Mouse (Mus musculus): ENCODE measurements at regions not wholly inside any gene's neighbourhood (a gene's known extent, or its start where the extent isn't known, plus 50 kb on each side); places are given as distances from the start of the nearest gene placed in this dataset.
A peak's percentile ranks its signal among the peaks of the same experiment; 100 is the strongest.
"Not testable (repeated sequence)": the region's sequence is repeated elsewhere in the genome, so short reads cannot be mapped to it uniquely, and the experiment has no call there.

DNA sequence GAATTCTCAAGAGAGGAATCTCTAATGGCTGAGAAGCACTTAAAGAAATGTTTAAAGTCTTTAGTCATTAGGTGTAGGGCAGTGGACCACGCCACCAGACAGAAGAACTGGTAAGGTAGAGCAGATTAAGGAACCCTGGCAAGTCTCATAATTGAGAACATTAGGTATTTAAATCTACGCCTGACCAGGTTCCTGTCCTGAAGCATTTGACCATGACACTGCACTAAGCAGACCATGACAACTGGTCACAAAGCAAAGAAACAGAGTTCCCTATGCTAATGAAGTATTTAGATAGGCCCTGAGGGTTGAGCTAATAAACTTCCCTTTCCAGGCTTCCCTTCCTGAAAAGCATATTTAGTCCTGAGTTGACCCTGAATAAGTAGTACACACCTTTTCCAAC lies 562.3 kb downstream of the Cdh11 start:
- no peak for DNase-seq

DNA sequence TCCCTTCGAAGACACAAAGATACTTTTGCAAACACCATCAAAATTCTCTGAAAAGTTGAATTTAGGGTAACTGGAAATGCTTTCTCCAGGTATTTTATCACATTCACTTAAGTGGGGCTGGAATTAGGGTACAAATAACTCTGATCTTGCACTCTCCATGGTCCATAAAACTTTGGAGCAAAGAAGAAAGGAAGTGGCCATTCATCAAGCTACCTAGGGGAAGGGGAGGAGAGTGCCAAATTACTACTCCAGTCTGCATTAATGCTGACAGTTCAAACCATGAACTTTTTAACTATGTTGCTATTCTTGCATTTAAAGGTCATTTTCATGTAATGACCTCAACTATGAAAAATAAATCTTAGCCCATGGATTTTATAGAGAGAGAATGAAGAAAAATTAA lies 579.8 kb downstream of the Cdh11 start:
- no peak for DNase-seq

DNA sequence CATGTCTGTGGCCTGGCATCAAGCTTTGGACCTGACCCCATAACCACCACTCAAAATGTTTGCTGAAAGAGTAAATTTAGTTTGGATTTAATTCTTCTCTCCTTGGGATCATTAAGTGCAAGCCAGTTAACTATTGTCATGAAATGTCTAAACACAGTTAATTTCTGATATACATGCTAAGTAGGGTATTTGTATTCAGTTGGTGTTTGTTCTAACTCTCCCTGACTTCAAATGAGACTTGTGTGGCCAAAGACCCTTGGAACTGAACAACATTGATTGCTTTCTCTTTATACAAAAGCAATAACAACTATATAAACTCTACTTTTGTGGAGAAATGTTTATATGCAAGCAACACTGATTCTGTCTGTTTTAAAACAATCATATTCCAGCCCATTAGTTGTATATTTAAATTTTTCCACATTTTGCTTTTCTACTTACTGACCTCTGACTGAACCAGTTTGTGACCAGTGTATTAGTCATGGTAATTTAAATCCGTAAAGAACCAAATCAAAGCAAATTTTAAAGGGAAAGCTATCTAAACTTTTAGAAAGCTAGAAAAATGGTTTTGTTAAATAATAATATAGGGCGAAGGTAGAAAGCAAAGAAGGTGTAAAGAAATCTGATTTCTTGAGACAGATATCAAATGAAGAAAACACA lies 625.8 kb downstream of the Cdh11 start:
- DNase-seq = no peak

DNA sequence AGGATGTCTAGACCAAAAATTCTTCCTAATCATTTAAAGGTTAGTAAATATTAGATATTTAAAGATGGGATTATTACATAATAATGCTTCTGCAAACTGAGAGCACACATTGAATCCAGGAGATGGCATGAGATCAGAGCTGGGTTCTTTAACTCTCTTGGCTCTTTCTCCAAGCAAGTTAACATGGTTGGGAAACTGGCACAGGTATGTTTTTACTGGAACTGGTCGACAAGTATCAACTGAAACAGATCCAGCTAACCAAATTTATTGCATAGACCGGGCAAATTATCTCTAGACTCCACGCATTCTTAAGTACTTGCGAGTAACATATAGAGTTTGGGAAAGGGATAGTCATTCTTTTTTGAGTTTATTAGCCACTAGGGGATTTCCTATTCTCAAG lies 666.8 kb downstream of the Cdh11 start:
- DNase-seq = no peak

DNA sequence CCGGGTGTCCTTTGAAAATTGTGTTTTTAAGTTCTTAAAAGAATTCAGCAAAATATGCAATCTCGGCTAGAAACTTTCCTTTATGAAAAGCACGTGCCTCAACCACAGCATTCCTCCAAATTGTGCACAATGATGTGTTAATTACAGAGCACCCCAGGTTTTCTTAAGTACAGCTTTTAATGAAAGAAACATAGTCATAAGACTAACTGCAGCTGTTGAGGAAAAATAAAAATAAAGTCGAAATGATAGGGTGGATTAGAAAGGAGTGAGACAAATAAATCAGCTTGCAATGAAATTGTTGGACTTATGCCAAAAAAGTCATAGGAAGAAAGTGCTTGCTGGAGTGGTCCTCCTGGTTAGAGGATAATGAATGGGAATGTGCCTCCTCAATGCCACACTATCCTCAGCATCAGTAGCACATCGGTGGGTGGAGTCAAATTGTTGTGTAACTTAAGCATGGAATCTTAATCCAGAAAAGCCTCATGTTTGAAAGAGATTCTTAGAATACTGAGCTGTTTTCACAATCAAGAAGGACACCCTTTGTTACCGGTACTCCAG lies 668.5 kb downstream of the Cdh11 start:
- no peak for DNase-seq

DNA sequence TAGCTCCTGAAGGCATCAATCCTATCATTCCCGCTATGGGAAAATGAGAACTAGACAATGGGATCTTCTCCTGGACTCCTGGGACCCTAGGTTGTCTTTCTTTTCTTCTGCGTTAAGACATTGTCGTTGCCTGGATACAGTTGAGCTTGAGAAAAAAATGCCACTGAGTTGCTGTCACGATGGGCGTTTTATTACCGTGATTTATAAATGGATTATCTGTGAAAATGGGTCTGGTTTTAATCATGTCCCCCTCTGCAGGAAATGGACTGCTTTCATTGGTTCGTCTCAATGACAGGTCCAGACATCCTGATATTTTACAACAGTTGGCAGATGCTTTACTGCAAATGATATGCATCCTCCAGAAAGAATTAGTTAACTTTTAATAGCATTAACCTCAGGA lies 681.7 kb downstream of the Cdh11 start:
- DNase-seq = no peak

DNA sequence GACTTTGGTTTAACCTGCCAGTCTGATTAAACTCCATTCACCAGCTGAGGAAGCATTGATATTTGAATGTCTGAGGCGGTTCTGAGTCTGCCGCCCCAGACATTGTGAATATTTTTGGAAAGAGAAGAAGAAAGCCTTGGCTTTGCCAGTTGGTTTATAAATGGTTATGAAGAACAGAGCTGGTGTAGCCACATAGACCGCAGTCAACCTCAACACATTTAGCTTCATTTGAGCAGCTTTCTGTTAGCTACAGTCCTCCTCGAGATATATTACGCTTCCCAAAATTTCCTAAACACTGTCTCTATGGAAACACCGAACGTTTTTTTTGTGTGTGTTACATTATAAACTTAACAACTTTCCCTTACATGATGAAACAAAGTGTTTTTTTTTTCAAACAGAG lies 688.7 kb downstream of the Cdh11 start:
- no peak for DNase-seq

DNA sequence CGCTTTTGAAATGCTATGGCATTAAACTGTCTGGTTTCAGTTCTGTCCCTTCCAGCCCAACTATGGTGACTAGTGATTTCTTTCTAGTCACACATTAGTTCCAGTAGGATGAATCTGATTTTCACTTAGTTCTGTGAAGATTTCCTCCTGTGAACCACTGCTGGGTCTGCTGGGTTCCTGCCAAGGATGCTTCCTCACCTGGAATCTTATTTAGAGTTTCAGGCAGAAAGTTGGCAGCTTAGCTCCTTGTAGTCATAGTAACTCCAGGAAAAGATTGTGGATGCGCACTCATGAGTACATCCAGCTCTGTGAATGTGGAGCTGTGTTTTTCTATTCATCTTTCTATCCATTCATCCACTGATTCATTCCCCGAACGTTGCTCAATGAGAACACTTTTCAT lies 699.5 kb downstream of the Cdh11 start:
- peak; percentile 47 for DNase-seq

DNA sequence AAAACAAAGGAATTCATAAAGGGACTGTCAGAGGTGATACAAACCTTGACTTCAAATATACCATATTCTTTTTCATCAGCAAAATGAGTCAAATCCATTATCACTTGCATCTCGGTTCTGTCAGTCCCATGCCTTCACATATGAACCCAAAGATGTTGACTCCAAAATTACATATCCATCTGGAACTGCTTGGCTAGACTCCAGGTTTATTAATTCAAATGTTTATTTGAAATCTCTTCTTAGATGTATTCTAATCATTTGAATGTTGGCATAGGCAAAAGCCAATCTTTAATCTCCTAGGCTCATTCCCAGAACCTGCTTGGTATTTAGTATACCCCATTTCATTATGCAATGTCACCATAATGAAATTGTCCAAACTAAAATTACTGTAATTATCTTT lies 709.8 kb downstream of the Cdh11 start:
- no peak for DNase-seq

DNA sequence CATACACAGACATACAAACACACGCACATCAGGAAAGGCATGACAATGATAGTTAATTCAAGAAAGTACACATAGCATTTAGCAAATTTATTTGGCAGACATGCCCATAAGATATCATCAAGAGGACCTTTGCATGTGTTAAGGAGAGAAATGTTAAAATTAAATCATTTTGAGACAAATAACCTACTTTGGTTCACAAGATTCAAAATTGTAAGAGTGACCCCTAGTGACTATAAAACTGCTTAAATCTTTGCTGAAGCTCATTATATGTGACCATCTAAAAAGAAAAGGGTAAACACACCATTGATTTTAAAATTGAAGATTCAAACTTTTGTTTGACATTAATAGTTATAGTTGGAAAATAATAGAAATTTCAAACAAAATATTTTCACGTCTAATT lies 721.3 kb downstream of the Cdh11 start:
- no peak for DNase-seq

DNA sequence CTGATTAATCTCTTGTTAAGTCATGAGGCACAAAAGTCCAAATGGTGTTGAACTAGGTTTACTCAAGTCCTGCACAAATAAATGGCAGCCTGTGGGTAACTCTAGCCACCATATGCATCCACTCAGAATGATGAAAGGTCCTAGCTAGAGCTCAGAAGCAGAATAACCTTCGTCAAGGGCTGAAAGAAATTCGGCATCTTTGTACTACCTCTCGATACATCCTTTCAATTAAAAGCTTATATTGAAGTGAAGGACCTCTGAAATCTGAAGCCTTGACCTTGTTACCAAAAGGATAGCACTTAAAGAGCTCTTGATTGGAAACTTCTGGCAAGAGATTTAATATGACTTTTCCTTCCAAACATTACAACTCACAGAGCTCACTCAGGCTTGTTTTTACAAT lies 732.0 kb downstream of the Cdh11 start:
- no peak for DNase-seq

DNA sequence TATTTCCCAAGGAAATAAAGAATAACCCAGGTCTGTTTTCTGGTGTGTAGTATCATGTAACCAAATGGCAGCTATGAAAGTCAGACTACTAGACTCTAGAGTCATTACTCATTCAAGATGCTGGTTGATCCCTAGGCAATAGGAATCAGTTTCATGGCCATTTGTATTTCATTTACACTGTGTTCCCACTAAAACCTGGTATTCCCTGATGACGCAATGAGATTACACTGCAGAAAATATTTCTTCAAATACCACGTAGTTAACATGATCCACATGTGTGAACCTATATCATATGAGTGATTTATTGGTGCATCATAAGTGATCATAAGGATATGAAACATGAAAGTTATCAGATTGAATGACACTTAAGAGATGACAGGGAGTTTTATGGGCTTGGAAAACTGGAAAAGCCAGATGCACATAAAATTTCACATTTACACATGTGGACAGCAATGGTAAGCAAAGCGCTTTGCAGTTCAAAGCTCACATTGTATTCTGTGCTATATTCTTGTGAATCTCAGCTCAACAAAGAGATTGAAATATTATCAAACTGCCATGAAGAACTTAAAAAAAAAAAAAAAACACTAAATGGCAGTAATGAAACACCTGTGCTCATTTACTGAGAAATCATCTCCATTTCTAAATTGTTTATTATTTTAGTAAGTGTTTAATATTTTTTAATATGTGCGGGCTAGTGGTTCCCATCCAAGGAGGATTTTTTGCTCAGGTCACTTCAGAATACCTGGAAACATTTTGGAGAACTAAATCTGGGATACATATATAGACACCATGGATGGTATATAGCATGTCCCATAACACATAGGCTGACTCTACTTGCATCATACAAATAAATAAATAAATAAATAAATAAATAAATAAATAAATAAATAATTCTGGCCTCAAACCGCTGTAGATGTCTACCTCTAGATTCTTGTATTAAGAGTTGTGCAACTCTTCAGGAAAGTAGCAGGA lies 758.2 kb downstream of the Cdh11 start:
- DNase-seq = no peak

DNA sequence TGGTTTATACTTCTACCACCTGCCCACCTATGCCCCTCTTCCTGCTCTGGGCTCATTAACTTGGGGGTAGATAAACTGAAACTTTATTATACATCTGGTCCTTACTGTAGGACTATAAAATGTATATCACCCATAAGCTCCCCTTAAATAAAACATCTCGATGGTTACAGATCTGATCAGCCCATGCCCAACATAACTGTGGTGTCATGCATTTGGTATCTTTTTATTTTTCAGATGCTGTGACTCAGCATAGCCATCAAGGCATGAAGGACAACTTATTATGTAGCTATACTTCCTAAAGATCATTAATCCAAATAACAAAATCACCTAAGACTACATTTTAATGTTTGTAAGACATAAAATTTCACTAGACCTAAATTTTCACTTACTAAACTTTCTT lies 761.0 kb downstream of the Cdh11 start:
- no peak for DNase-seq

DNA sequence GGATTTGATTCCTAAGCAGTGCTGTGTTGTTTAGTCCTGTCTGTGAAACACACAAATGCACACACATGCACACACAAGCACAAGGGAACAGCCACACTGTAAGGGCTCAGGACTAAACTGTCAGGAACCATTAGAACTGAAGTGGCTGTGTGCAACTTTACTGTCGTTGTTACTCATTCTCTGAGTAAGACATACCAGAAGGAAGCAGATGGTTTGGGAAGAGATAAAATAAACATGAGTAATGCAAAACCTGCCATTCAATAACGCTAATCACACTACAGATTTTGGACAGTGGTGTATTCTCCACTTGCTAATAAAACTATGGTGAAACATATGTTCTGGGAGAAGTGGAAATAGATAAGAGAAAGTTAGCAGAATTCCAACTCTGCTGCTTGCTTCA lies 767.7 kb downstream of the Cdh11 start:
- DNase-seq = no peak

DNA sequence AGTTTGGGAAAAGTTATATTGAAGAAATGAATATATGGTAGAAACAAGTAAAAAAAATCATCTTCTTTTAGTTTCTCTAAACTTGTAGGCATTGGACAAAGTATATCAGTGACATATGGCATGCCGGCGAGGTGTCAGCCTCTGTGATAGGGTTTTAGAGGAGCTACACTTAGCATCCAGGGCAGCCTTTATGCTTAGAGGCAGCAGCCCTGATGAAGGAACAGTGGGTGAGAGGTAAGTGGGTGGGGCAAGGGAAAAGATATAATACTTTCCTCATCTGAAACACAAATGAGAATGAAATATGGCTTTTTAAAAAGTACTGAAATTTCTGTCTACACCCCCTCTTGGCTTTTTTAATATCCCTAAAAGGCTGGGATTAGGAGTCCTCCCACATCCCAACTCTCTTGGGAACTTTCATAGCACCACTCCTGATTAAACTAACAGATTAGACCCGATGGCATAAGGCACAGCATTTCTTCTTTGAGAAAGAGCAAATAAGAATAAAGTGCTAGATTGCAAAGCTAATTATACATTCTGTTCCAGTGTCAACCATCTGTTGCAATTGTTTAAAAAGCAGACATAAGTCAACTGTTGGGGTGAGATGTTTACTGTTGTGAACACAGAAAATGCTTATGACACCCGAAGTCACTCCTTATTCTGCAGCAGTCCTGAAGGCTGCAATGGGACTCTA lies 785.0 kb downstream of the Cdh11 start:
- DNase-seq = no peak

DNA sequence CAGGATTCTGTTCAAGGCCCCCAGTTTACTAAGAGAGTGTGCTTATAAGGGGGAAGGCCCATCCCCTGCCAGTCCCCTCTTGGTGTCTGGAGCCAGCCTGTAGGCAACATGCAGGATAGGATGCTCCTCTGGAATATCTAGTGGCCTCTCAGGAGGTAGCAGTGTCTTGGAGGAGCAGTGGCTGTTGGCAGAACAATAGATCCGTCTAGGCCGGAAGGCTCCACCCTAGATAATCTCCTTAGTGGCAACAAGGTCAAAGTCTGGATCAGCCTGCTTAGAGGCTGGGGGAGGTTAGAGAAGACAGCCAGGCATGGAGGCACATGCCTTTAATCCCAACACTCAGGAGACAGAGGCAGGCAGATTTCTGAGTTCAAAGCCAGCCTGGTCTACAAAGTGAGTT lies 788.7 kb downstream of the Cdh11 start:
- not testable (repeated sequence) for DNase-seq

DNA sequence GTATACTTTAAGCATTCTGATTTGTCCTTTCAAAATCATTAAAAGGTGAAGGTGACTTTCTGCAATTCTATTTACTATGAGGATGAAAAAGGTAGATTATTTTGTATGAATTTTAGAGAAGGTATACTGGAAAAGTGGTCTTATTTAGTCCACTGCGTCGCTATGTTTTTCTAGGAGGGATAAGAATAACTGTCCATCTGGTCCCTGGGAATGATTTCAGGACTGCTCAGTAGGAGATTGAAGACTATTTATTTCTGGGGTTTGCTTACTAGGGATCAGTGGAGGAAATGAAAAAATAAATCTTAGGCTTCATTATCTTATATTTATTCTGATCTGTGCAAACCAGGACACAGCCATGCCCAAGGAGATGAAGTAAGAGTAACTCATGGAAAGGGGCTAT lies 828.6 kb downstream of the Cdh11 start:
- no peak for DNase-seq

DNA sequence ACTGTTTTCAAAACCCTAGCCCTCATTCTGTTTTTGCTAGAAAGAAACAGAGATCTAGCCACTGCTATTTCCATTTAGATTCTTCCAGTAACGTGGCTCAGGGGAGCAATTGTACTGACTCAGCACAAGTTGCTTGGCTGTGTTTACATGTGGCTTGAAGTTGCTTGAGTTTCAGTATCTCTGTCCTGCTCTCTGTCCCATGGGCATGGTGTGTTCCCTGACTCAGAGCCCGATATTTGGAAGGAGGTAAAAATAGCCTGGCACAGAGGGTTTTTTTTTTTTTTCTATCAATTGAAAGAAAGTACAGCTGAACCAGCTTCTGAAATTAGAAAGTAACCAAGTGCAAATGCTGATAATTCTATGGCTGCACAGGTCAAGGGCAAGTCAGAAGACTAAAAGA lies 834.8 kb downstream of the Cdh11 start:
- no peak for DNase-seq

DNA sequence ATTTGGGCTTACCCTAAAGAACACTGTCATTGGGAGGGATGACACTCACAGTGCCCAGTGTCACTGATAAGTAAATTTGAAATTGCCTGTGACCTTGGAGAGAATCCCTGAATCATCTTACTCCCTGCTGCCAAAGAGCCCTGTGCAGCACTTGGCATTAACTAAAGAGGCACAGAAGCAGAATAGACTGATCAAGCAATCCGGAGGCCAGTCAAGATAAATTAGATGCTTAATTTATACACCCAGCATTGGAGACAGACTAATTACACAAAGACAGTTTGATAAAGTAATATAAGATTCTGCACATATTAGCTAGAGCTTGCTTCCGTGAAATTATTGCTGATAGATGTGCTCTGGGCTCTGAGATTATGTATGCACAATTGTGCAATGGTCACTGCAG lies 847.6 kb downstream of the Cdh11 start:
- no peak for DNase-seq

DNA sequence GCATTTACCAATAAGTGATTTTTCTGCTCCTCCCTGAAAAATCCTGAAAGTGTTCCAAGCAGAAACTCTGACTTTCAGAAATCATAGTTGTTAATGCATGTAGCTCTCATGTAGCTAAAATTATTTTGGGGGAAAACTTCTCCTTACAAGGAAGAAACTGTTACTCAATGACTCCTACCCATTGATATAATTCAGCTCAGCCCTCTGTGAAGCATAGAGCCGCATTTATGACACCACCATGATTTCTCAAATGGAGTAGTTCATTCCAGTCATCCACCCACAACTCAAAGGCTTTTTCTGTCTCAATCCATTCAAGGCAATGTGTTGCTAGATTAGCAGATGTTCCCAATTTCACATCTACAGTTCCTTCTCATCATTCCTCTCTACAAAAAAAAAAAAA lies 871.8 kb downstream of the Cdh11 start:
- no peak for DNase-seq

Data from right cerebral cortex, postnatal 4 days (tissue).